Mouse (Mus musculus): ENCODE results near the gene C2cd5.

DNA sequence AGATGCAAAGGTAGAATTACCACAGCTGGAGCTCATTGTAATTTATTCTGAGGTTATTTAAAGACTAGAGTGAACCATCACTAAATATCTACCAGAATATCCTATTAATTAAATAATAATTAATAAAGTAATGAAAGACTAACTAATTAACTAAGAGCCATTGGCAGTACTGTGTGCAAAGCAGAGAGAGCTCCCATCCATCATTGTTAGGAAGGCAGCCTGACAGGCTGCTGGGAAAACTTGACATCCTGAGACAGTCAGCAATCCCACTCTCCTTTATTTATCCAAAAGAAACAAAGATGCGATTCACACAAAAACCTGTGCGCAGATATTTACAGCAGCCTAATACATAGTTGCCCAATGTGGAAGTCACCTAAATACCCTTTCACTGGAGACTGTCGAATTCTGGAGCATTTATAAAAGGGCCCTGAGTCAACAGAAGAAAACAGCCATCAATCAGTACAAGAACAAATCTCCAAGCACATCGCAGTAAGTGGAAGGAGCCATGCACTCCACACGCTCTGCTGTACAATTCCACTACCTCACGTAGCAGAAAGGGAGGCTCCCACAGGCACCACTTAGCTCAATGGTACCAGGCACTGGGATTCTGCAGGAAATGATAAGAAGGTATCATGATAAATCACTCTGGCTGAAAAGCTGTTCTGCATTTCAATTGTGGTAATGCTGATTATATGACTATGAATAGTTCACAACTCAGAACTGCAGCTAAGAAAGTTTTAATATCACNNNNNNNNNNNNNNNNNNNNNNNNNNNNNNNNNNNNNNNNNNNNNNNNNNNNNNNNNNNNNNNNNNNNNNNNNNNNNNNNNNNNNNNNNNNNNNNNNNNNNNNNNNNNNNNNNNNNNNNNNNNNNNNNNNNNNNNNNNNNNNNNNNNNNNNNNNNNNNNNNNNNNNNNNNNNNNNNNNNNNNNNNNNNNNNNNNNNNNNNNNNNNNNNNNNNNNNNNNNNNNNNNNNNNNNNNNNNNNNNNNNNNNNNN lies 120.0 kb downstream of the C2cd5 start:
- no peak for TF ChIP-seq CTCF (IDR thresholded peaks at IDR 0.05; ENCODE audit: extremely low read depth, insufficient read depth, low read length)
- no peak for TF ChIP-seq POLR2A (IDR thresholded peaks at IDR 0.05; ENCODE audit: extremely low read depth, insufficient read depth, low read length)
